Comparison of ENCODE assay signal across 21 mouse cellular contexts in genomic region chr1:91302021-91302420, GRCm38 (mm10). TPM values are rescaled to one million over a fixed set of nuclear protein-coding genes. Genes with fewer than 3 reads are reported as not detected.
DNase-seq lines count a peak whose midpoint lies in the region; ATAC-seq and TF ChIP-seq lines count a peak whose summit lies in the region.
"Had no signal": no experiment of that assay in that cellular context is flagged by ENCODE, and none has a peak within 500 bp of the region (broad histone marks: within the 10 kb centered on the region; RNA-seq: fewer than 3 reads in every experiment).

No protein-coding gene starts in this region.

- intact Hi-C loops in left cerebral cortex, adult 2 months (cut with DNase I) = no loop called here

- no peak for TF ChIP-seq EP300 in liver, embryonic 14.5 days (IDR thresholded peaks at IDR 0.05; ENCODE audit: low read depth)

- H3K4me1 ChIP-seq in kidney, postnatal 0 days (replicated peaks; ENCODE audit: insufficient read depth, low read length) = 0 out of 2 replicates have a peak, but pooled peaks cover 14% of the 10 kb centered on the region
- peaks cover 19% of the 10 kb centered on the region for H3K4me1 ChIP-seq in intestine, embryonic 16.5 days (ENCODE audit: control insufficient read depth, insufficient read depth, low read length)
- peaks cover 19 to 34% of the 10 kb centered on the region in 2 experiments for H3K4me1 ChIP-seq in liver, embryonic 14.5 days (replicated peaks; ENCODE audit: control insufficient read depth in 2 of 2, insufficient read depth in 2 of 2, low read length in 1 of 2)
- no peaks in the 10 kb centered on the region; the same call in 1 of the 2 replicates for H3K4me1 ChIP-seq in cerebellum, adult 2 months (ENCODE audit: control insufficient read depth, insufficient read depth, low read length)

- H3K9ac ChIP-seq in kidney, postnatal 0 days (ENCODE audit: low read depth, low read length) = no peak overlapping the region
- peak overlapping the region; percentile 26; the same call in 1 of the 2 replicates for H3K9ac ChIP-seq in intestine, embryonic 16.5 days (ENCODE audit: low read depth, low read length)
- H3K9ac ChIP-seq in liver, embryonic 14.5 days (replicated peaks) = no peak overlapping the region
- H3K9ac ChIP-seq: hindbrain, embryonic 13.5 days; neural tube, embryonic 13.5 days had no signal

- no peak overlapping the region for H3K4me3 ChIP-seq in kidney, postnatal 0 days (replicated peaks; ENCODE audit: low read depth, low read length)
- no peak overlapping the region for H3K4me3 ChIP-seq in intestine, embryonic 16.5 days (ENCODE audit: low read length)
- no peak overlapping the region for H3K4me3 ChIP-seq in liver, embryonic 14.5 days (ENCODE audit: insufficient read depth in 1 of 2, low read depth in 2 of 2, low read length in 2 of 2)
- no peak overlapping the region for H3K4me3 ChIP-seq in left cerebral cortex, adult 2 months
- no peak overlapping the region for H3K4me3 ChIP-seq in cerebellum, adult 2 months (replicated peaks; ENCODE audit: insufficient read depth, low read depth, low read length)
- H3K4me3 ChIP-seq: hindbrain, embryonic 13.5 days; neural tube, embryonic 13.5 days had no signal

- peak overlapping the region; percentile 65 for H3K27ac ChIP-seq in kidney, postnatal 0 days
- peak overlapping the region; percentile 37; the same call in 1 of the 2 replicates for H3K27ac ChIP-seq in intestine, embryonic 16.5 days (ENCODE audit: low read length)
- H3K27ac ChIP-seq in liver, embryonic 14.5 days = peak overlapping the region; percentile 9; the same call in 1 of the 2 replicates
- no peak overlapping the region for H3K27ac ChIP-seq in left cerebral cortex, adult 2 months
- H3K27ac ChIP-seq in cerebellum, adult 2 months (ENCODE audit: insufficient read depth, low read length) = no peak overlapping the region
- H3K27ac ChIP-seq: hindbrain, embryonic 13.5 days; neural tube, embryonic 13.5 days had no signal

- 88% methylated on average over 3 of the region's 3 CpGs for WGBS in kidney, postnatal 0 days
- 84% methylated on average over 3 of the region's 3 CpGs for WGBS in intestine, embryonic 16.5 days
- WGBS in liver, embryonic 14.5 days (ENCODE audit: insufficient replicate concordance) = 73% methylated on average over 3 of the region's 3 CpGs
- 87% methylated on average over 3 of the region's 3 CpGs for WGBS in cerebellum, adult 2 months

- H3K4me2 ChIP-seq in kidney, postnatal 0 days (ENCODE audit: low read length) = no peak overlapping the region
- no peak overlapping the region for H3K4me2 ChIP-seq in intestine, embryonic 16.5 days (ENCODE audit: low read depth, low read length)
- H3K4me2 ChIP-seq in liver, embryonic 14.5 days (ENCODE audit: low read depth) = no peak overlapping the region
- H3K4me2 ChIP-seq: heart, embryonic 11.5 days; hindbrain, embryonic 13.5 days; midbrain, embryonic 11.5 days; neural tube, embryonic 13.5 days had no signal

- TF ChIP-seq CTCF in kidney, postnatal 0 days (IDR thresholded peaks at IDR 0.05; ENCODE audit: low read depth) = no peak
- TF ChIP-seq CTCF in liver, embryonic 14.5 days (IDR thresholded peaks at IDR 0.05; ENCODE audit: low read depth) = no peak
- TF ChIP-seq CTCF in left cerebral cortex, adult 2 months (IDR thresholded peaks at IDR 0.05) = no peak
- no peak for TF ChIP-seq CTCF in cerebellum, adult 2 months (IDR thresholded peaks at IDR 0.05; ENCODE audit: borderline replicate concordance, insufficient read depth, low read depth, low read length)

- no peaks in the 10 kb centered on the region for H3K27me3 ChIP-seq in kidney, postnatal 0 days (ENCODE audit: insufficient read depth, low read length)
- H3K27me3 ChIP-seq in intestine, embryonic 16.5 days (replicated peaks; ENCODE audit: control insufficient read depth, insufficient read depth, low read length) = no peaks in the 10 kb centered on the region
- H3K27me3 ChIP-seq in liver, embryonic 14.5 days (ENCODE audit: control insufficient read depth, insufficient read depth, low read length) = no peaks in the 10 kb centered on the region
- no peaks in the 10 kb centered on the region for H3K27me3 ChIP-seq in cerebellum, adult 2 months (ENCODE audit: control insufficient read depth, insufficient read depth, low read length)
- H3K27me3 ChIP-seq: hindbrain, embryonic 13.5 days; neural tube, embryonic 13.5 days had no signal

- no peak for DNase-seq in kidney, postnatal 0 days (ENCODE audit: low spot score)
- no peak for DNase-seq in kidney, adult 9 months
- DNase-seq in liver, embryonic 14.5 days (ENCODE audit: low read depth in 3 of 3, low spot score in 3 of 3) = no peak
- peak; percentile 49 for DNase-seq in lung, postnatal 36 days
- no peak for DNase-seq in left cerebral cortex, adult 2 months (ENCODE audit: extremely low spot score in 1 of 2, low spot score in 2 of 2)
- no peak for DNase-seq in gastrocnemius, postnatal 4 days (ENCODE audit: low spot score in 2 of 2)
- DNase-seq in cerebellum, adult 2 months = no peak
- DNase-seq: cerebellum, postnatal 10 days; embryo, embryonic 11 days; heart, postnatal 14 days; layer of hippocampus, adult 9-11 months; right cerebral cortex, postnatal 25 days had no signal

- ATAC-seq in kidney, postnatal 0 days (replicated peaks; ENCODE audit: low FRiP score, low read depth) = no peak
- ATAC-seq in intestine, embryonic 16.5 days = no peak
- no peak for ATAC-seq in liver, embryonic 14.5 days (ENCODE audit: insufficient read depth)

- no peak for TF ChIP-seq POLR2A in cerebellum, adult 2 months (IDR thresholded peaks at IDR 0.05; ENCODE audit: borderline replicate concordance, insufficient read depth, low read length)

- peaks cover 8% of the 10 kb centered on the region; the same call in 1 of the 2 replicates for H3K36me3 ChIP-seq in kidney, postnatal 0 days (ENCODE audit: insufficient read depth, low read length)
- H3K36me3 ChIP-seq in intestine, embryonic 16.5 days (ENCODE audit: control insufficient read depth, insufficient read depth, low read length) = no peaks in the 10 kb centered on the region; the same call in 1 of the 2 replicates
- H3K36me3 ChIP-seq in liver, embryonic 14.5 days (replicated peaks; ENCODE audit: control insufficient read depth, insufficient read depth, low read depth) = peaks cover 21% of the 10 kb centered on the region

- H3K9me3 ChIP-seq in kidney, postnatal 0 days (replicated peaks; ENCODE audit: low read length) = no peaks in the 10 kb centered on the region
- H3K9me3 ChIP-seq in intestine, embryonic 16.5 days (ENCODE audit: control insufficient read depth, low read length) = no peaks in the 10 kb centered on the region
- no peaks in the 10 kb centered on the region for H3K9me3 ChIP-seq in liver, embryonic 14.5 days (ENCODE audit: control insufficient read depth, low read length)
- H3K9me3 ChIP-seq: hindbrain, embryonic 13.5 days; neural tube, embryonic 13.5 days had no signal

RNA-seq across cellular contexts. Expression of gene Scly, which starts 3.9 kb away (rescaled TPM):
- polyA plus RNA-seq in kidney, postnatal 0 days (2015; fragmentation: Nextera tagmentation; extraction: Ambion mirVana) = 23.7 and 28.4 TPM in 2 replicates
- 27.4 and 28.6 TPM in 2 replicates for polyA plus RNA-seq in intestine, embryonic 16.5 days (2015; fragmentation: Nextera tagmentation; extraction: Ambion mirVana)
- polyA plus RNA-seq in liver, embryonic 14.5 days (2012; rRNA removed) = 20.7 and 21.0 TPM in 2 replicates
- polyA plus RNA-seq in liver, embryonic 14.5 days (2014; fragmentation: Nextera tagmentation; extraction: Ambion mirVana) = 21.0 and 22.6 TPM in 2 replicates
- total RNA-seq in left cerebral cortex, adult 2 months (2021) = 10 to 100 TPM; 18.3 to 20.0 TPM
- 10 to 100 TPM; 10.9 to 11.5 TPM for total RNA-seq in gastrocnemius, postnatal 4 days (2021)
- 28.7 and 29.9 TPM in 2 replicates for polyA plus RNA-seq in cerebellum, adult 2 months (2012; rRNA removed)

RNA-seq across cellular contexts. Expression of gene Espnl, which starts 19.9 kb away (rescaled TPM):
- 0.05 and 0.09 TPM in 2 replicates for polyA plus RNA-seq in kidney, postnatal 0 days (2015; fragmentation: Nextera tagmentation; extraction: Ambion mirVana)
- 0.07 and 0.09 TPM in 2 replicates for polyA plus RNA-seq in intestine, embryonic 16.5 days (2015; fragmentation: Nextera tagmentation; extraction: Ambion mirVana)
- polyA plus RNA-seq in liver, embryonic 14.5 days (2012; rRNA removed) = 0.01 and 0.03 TPM in 2 replicates
- polyA plus RNA-seq in liver, embryonic 14.5 days (2014; fragmentation: Nextera tagmentation; extraction: Ambion mirVana) = 0.01 TPM in 1 of 2 replicates, not detected in the other
- total RNA-seq in left cerebral cortex, adult 2 months (2021) = under 1 TPM; 0.25 to 0.30 TPM
- under 1 TPM; 0.29 to 0.37 TPM for total RNA-seq in gastrocnemius, postnatal 4 days (2021)
- 0.03 and 0.05 TPM in 2 replicates for polyA plus RNA-seq in cerebellum, adult 2 months (2012; rRNA removed)
- total RNA-seq: gastrocnemius, adult 8-10 months; heart, postnatal 14 days; monocyte, adult 5-6 weeks had no signal
- polyA plus RNA-seq: intestine, embryonic 14.5 days had no signal

RNA-seq across cellular contexts. Expression of gene Klhl30, which starts 48.8 kb away (rescaled TPM):
- polyA plus RNA-seq in kidney, postnatal 0 days (2015; fragmentation: Nextera tagmentation; extraction: Ambion mirVana) = 0.22 and 0.39 TPM in 2 replicates
- polyA plus RNA-seq in intestine, embryonic 16.5 days (2015; fragmentation: Nextera tagmentation; extraction: Ambion mirVana) = 0.37 and 0.38 TPM in 2 replicates
- 0.01 and 0.02 TPM in 2 replicates for polyA plus RNA-seq in liver, embryonic 14.5 days (2012; rRNA removed)
- not detected in 2 replicates for polyA plus RNA-seq in liver, embryonic 14.5 days (2014; fragmentation: Nextera tagmentation; extraction: Ambion mirVana)
- under 1 TPM in 1 of 2 experiments, not detected in 1; 0.14 TPM for total RNA-seq in left cerebral cortex, adult 2 months (2021)
- total RNA-seq in gastrocnemius, postnatal 4 days (2021) = 10 to 100 TPM; 68.6 to 73.2 TPM
- polyA plus RNA-seq in cerebellum, adult 2 months (2012; rRNA removed) = 0.13 and 0.14 TPM in 2 replicates
- polyA plus RNA-seq: forebrain, embryonic 11.5 days had no signal

RNA-seq across cellular contexts. Expression of gene Ube2f, which starts 51.9 kb away (rescaled TPM):
- polyA plus RNA-seq in kidney, postnatal 0 days (2015; fragmentation: Nextera tagmentation; extraction: Ambion mirVana) = 67.3 and 68.6 TPM in 2 replicates
- 58.5 and 68.8 TPM in 2 replicates for polyA plus RNA-seq in intestine, embryonic 16.5 days (2015; fragmentation: Nextera tagmentation; extraction: Ambion mirVana)
- 31.0 and 41.1 TPM in 2 replicates for polyA plus RNA-seq in liver, embryonic 14.5 days (2012; rRNA removed)
- polyA plus RNA-seq in liver, embryonic 14.5 days (2014; fragmentation: Nextera tagmentation; extraction: Ambion mirVana) = 58.3 and 61.1 TPM in 2 replicates
- total RNA-seq in left cerebral cortex, adult 2 months (2021) = 10 to 100 TPM; 54.0 to 55.3 TPM
- total RNA-seq in gastrocnemius, postnatal 4 days (2021) = 10 to 100 TPM; 52.5 to 55.5 TPM
- 70.7 and 72.3 TPM in 2 replicates for polyA plus RNA-seq in cerebellum, adult 2 months (2012; rRNA removed)

Comparison
In these comparisons a context has a peak if more than half of its experiments do, and no peak if none do; other contexts are left out.
1. H3K27ac ChIP-seq: peak in kidney, postnatal 0 days (single experiment), intestine, embryonic 16.5 days (single experiment) and liver, embryonic 14.5 days (single experiment); none in left cerebral cortex, adult 2 months (single experiment) and cerebellum, adult 2 months (single experiment).